Comparison of ENCODE assay signal across 8 mouse cellular contexts in the genomic region with DNA sequence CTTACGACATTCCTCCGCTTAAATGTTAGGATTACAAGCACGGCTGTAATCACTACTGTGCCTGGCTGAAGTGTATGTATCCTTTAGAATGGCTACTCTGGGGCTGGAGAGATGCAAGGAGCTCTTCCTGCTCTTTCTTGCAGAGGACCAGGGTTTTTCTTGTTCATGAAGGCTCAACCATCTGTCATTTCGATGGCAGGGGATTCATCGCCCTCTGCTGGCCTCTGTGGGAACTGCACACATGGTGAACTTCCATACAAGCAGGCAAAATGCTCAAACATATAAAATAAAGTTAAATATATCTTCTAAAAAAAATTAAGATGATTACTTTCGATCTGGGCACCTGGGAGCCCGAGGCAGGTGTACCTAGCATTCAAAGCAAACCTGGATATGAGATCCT. TPM values are rescaled to one million over a fixed set of nuclear protein-coding genes. Genes with fewer than 3 reads are reported as not detected.
A peak's percentile ranks its signal among the peaks of the same experiment; 100 is the strongest.
DNase-seq lines count a peak whose midpoint lies in the region; ATAC-seq lines count a peak whose summit lies in the region.

No protein-coding gene starts in this region.

- no peak overlapping the region for H3K4me2 ChIP-seq in midbrain, embryonic 12.5 days (replicated peaks)
- no peak overlapping the region for H3K4me2 ChIP-seq in midbrain, embryonic 15.5 days
- H3K4me2 ChIP-seq in embryonic facial prominence, embryonic 11.5 days (ENCODE audit: low read depth, low read length): no peak overlapping the region
- H3K4me2 ChIP-seq in liver, embryonic 11.5 days: no peak overlapping the region

- H3K9ac ChIP-seq in midbrain, embryonic 12.5 days (replicated peaks): no peak overlapping the region
- no peak overlapping the region for H3K9ac ChIP-seq in midbrain, embryonic 15.5 days
- no peak overlapping the region for H3K9ac ChIP-seq in embryonic facial prominence, embryonic 11.5 days (replicated peaks; ENCODE audit: low read length)
- no peak overlapping the region for H3K9ac ChIP-seq in liver, embryonic 11.5 days (ENCODE audit: low read depth, low read length)

- no peak overlapping the region for H3K4me3 ChIP-seq in midbrain, embryonic 12.5 days
- H3K4me3 ChIP-seq in midbrain, embryonic 15.5 days: no peak overlapping the region
- no peak overlapping the region for H3K4me3 ChIP-seq in embryonic facial prominence, embryonic 11.5 days (ENCODE audit: low read depth, low read length)
- H3K4me3 ChIP-seq in liver, embryonic 11.5 days (ENCODE audit: low read depth, low read length): no peak overlapping the region

- no peaks in the 10 kb centered on the region for H3K9me3 ChIP-seq in midbrain, embryonic 12.5 days
- H3K9me3 ChIP-seq in midbrain, embryonic 15.5 days: no peaks in the 10 kb centered on the region
- no peaks in the 10 kb centered on the region for H3K9me3 ChIP-seq in embryonic facial prominence, embryonic 11.5 days (replicated peaks; ENCODE audit: control insufficient read depth, low read length)
- H3K9me3 ChIP-seq in liver, embryonic 11.5 days (ENCODE audit: control insufficient read depth, low read length): no peaks in the 10 kb centered on the region

- no peaks in the 10 kb centered on the region for H3K4me1 ChIP-seq in midbrain, embryonic 12.5 days
- no peaks in the 10 kb centered on the region for H3K4me1 ChIP-seq in midbrain, embryonic 15.5 days
- H3K4me1 ChIP-seq in embryonic facial prominence, embryonic 11.5 days (ENCODE audit: control insufficient read depth, insufficient read depth, low read length): no peaks in the 10 kb centered on the region
- no peaks in the 10 kb centered on the region for H3K4me1 ChIP-seq in liver, embryonic 11.5 days (replicated peaks; ENCODE audit: control insufficient read depth, insufficient read depth, low read length)

- DNase-seq in adrenal gland, postnatal 36 days: peak; percentile 65 to 68
- DNase-seq in embryonic facial prominence, embryonic 11.5 days (ENCODE audit: low spot score): peak; percentile 81
- DNase-seq in kidney, adult 8-10 months: peak; percentile 28 to 66
- peak; percentile 64 for DNase-seq in liver, embryonic 11.5 days (ENCODE audit: low spot score)
- DNase-seq in retina, postnatal 1 day: peak; percentile 79
- peak; percentile 56 to 72 for DNase-seq in thymus, postnatal 36 days

- 0 out of 2 replicates have a peak overlapping the region, but pooled peaks have one; percentile 1 for H3K27ac ChIP-seq in midbrain, embryonic 12.5 days (replicated peaks)
- H3K27ac ChIP-seq in midbrain, embryonic 15.5 days: no peak overlapping the region
- H3K27ac ChIP-seq in embryonic facial prominence, embryonic 11.5 days (replicated peaks; ENCODE audit: low read depth, low read length): no peak overlapping the region
- no peak overlapping the region for H3K27ac ChIP-seq in liver, embryonic 11.5 days (ENCODE audit: low read depth, low read length)

- H3K36me3 ChIP-seq in midbrain, embryonic 12.5 days: peaks cover 82% of the 10 kb centered on the region
- H3K36me3 ChIP-seq in midbrain, embryonic 15.5 days (replicated peaks): peaks cover 34% of the 10 kb centered on the region; the same call in 1 of the 2 replicates
- H3K36me3 ChIP-seq in embryonic facial prominence, embryonic 11.5 days (replicated peaks; ENCODE audit: control insufficient read depth, insufficient read depth, low read depth, low read length): no peaks in the 10 kb centered on the region
- peaks cover 9% of the 10 kb centered on the region; the same call in 1 of the 2 replicates for H3K36me3 ChIP-seq in liver, embryonic 11.5 days (ENCODE audit: control insufficient read depth, insufficient read depth, low read length)

- WGBS in midbrain, embryonic 12.5 days: 54% methylated on average over 7 of the region's 7 CpGs
- 54% methylated on average over 7 of the region's 7 CpGs for WGBS in midbrain, embryonic 15.5 days
- WGBS in embryonic facial prominence, embryonic 11.5 days: 54% methylated on average over 7 of the region's 7 CpGs
- 50% methylated on average over 7 of the region's 7 CpGs for WGBS in liver, embryonic 11.5 days

- ATAC-seq in midbrain, embryonic 12.5 days (ENCODE audit: low FRiP score, low read depth): no peak
- ATAC-seq in midbrain, embryonic 15.5 days (replicated peaks): no peak
- ATAC-seq in embryonic facial prominence, embryonic 11.5 days (replicated peaks; ENCODE audit: insufficient number of reproducible peaks, low FRiP score, low TSS enrichment, low read depth): no peak
- ATAC-seq in liver, embryonic 11.5 days (replicated peaks; ENCODE audit: low FRiP score): no peak

- no peaks in the 10 kb centered on the region for H3K27me3 ChIP-seq in midbrain, embryonic 12.5 days
- no peaks in the 10 kb centered on the region for H3K27me3 ChIP-seq in midbrain, embryonic 15.5 days (replicated peaks)
- H3K27me3 ChIP-seq in embryonic facial prominence, embryonic 11.5 days (ENCODE audit: control insufficient read depth, insufficient read depth, low read length): no peaks in the 10 kb centered on the region
- H3K27me3 ChIP-seq in liver, embryonic 11.5 days (replicated peaks; ENCODE audit: control insufficient read depth, insufficient read depth, low read length): no peaks in the 10 kb centered on the region

RNA-seq across cellular contexts. Expression of a gene that starts 30.2 kb away (rescaled TPM):
- polyA plus RNA-seq in midbrain, embryonic 12.5 days (2016; fragmentation: Nextera tagmentation; extraction: Ambion mirVana): 77.8 and 86.3 TPM in 2 replicates
- polyA plus RNA-seq in midbrain, embryonic 15.5 days (2015; fragmentation: Nextera tagmentation; extraction: Ambion mirVana): 405 and 430 TPM in 2 replicates
- total RNA-seq in adrenal gland, postnatal 36 days (2021): 100 to 1,000 TPM in 1 of 2 experiments, 10 to 100 TPM in 1; 69.6 to 106 TPM
- 6.8 and 8.5 TPM in 2 replicates for polyA plus RNA-seq in embryonic facial prominence, embryonic 11.5 days (2014; fragmentation: Nextera tagmentation; extraction: Ambion mirVana)
- polyA plus RNA-seq in liver, embryonic 11.5 days (2014; fragmentation: Nextera tagmentation; extraction: Ambion mirVana): 1.4 and 1.5 TPM in 2 replicates

RNA-seq across cellular contexts. Expression of a gene that starts 36.2 kb away (rescaled TPM):
- polyA plus RNA-seq in midbrain, embryonic 12.5 days (2016; fragmentation: Nextera tagmentation; extraction: Ambion mirVana): 14.9 and 18.1 TPM in 2 replicates
- 19.5 and 22.1 TPM in 2 replicates for polyA plus RNA-seq in midbrain, embryonic 15.5 days (2015; fragmentation: Nextera tagmentation; extraction: Ambion mirVana)
- total RNA-seq in adrenal gland, postnatal 36 days (2021): 10 to 100 TPM; 13.4 to 16.9 TPM
- polyA plus RNA-seq in embryonic facial prominence, embryonic 11.5 days (2014; fragmentation: Nextera tagmentation; extraction: Ambion mirVana): 5.7 and 7.5 TPM in 2 replicates
- polyA plus RNA-seq in liver, embryonic 11.5 days (2014; fragmentation: Nextera tagmentation; extraction: Ambion mirVana): 3.5 and 5.3 TPM in 2 replicates

RNA-seq across cellular contexts. Expression of a gene that starts 36.5 kb away (rescaled TPM):
- polyA plus RNA-seq in midbrain, embryonic 12.5 days (2016; fragmentation: Nextera tagmentation; extraction: Ambion mirVana): 42.2 and 42.8 TPM in 2 replicates
- 39.1 and 41.3 TPM in 2 replicates for polyA plus RNA-seq in midbrain, embryonic 15.5 days (2015; fragmentation: Nextera tagmentation; extraction: Ambion mirVana)
- total RNA-seq in adrenal gland, postnatal 36 days (2021): 10 to 100 TPM; 20.6 to 20.9 TPM
- 17.2 and 22.0 TPM in 2 replicates for polyA plus RNA-seq in embryonic facial prominence, embryonic 11.5 days (2014; fragmentation: Nextera tagmentation; extraction: Ambion mirVana)
- polyA plus RNA-seq in liver, embryonic 11.5 days (2014; fragmentation: Nextera tagmentation; extraction: Ambion mirVana): 22.8 and 23.1 TPM in 2 replicates
